Mouse (Mus musculus) myocyte (in vitro differentiated cells): ENCODE measurements at regions not wholly inside any gene's neighbourhood (a gene's known extent, or its start where the extent isn't known, plus 50 kb on each side); places are given as distances from the start of the nearest gene placed in this dataset.

ENCODE experiments used
- CEBPB ChIP-seq: IDR thresholded peaks from 2 replicates; pipeline ENCODE4 v1.6.1; 2011; ENCODE audit warnings: mild to moderate bottlenecking, moderate library complexity; ENCODE audit not compliant: poor library complexity, insufficient read depth, severe bottlenecking
- E2F4 ChIP-seq: IDR thresholded peaks from one replicate; pipeline ENCODE4 v1.6.1; 2011; ENCODE audit warnings: mild to moderate bottlenecking, control low read depth, moderate library complexity; ENCODE audit not compliant: insufficient read depth
- MAX ChIP-seq: IDR thresholded peaks from one replicate; pipeline ENCODE4 v1.6.1; 2011; ENCODE audit warnings: low read depth, mild to moderate bottlenecking, control low read depth
- MYOD1 ChIP-seq, 3 experiments: IDR thresholded peaks; one replicate each; pipeline ENCODE4 v1.6.1; 2011; ENCODE audit warnings: control low read depth in 2 of 3, low read depth in 2 of 3, mild to moderate bottlenecking in 2 of 3, moderate library complexity in 1 of 3; ENCODE audit not compliant: insufficient read length in 2 of 3, control insufficient read depth in 1 of 3
- MYOG ChIP-seq, 3 experiments: IDR thresholded peaks; one replicate each; pipeline ENCODE4 v1.6.1; 2011; ENCODE audit warnings: control low read depth in 2 of 3, low read depth in 2 of 3, mild to moderate bottlenecking in 2 of 3; ENCODE audit not compliant: insufficient read length in 2 of 3, control insufficient read depth in 1 of 3, insufficient read depth in 1 of 3
- POLR2A ChIP-seq: IDR thresholded peaks from one replicate; pipeline ENCODE4 v1.6.1; 2011; ENCODE audit warnings: low read depth, mild to moderate bottlenecking, control low read depth, moderate library complexity; ENCODE audit not compliant: insufficient read length
- POLR2AphosphoS2 ChIP-seq: IDR thresholded peaks from one replicate; pipeline ENCODE4 v1.6.1; 2011; ENCODE audit warnings: low read depth, control low read depth; ENCODE audit not compliant: insufficient read length
- REST ChIP-seq: IDR thresholded peaks from one replicate; pipeline ENCODE4 v1.6.1; 2011; ENCODE audit warnings: mild to moderate bottlenecking, control low read depth, moderate library complexity; ENCODE audit not compliant: insufficient read depth, insufficient read length
- SRF ChIP-seq: IDR thresholded peaks from one replicate; pipeline ENCODE4 v1.6.1; 2011; ENCODE audit warnings: low read depth; ENCODE audit not compliant: control insufficient read depth, insufficient read length
- TCF12 ChIP-seq: IDR thresholded peaks from one replicate; pipeline ENCODE4 v1.6.1; 2011; ENCODE audit warnings: mild to moderate bottlenecking, control low read depth; ENCODE audit not compliant: poor library complexity, insufficient read depth, severe bottlenecking
- TCF3 ChIP-seq: IDR thresholded peaks from one replicate; pipeline ENCODE4 v1.6.1; 2011; ENCODE audit warnings: low read depth, control low read depth; ENCODE audit not compliant: insufficient read length
- USF1 ChIP-seq: IDR thresholded peaks from one replicate; pipeline ENCODE4 v1.6.1; 2011; ENCODE audit warnings: low read depth, mild to moderate bottlenecking, control low read depth, moderate library complexity

DNA sequence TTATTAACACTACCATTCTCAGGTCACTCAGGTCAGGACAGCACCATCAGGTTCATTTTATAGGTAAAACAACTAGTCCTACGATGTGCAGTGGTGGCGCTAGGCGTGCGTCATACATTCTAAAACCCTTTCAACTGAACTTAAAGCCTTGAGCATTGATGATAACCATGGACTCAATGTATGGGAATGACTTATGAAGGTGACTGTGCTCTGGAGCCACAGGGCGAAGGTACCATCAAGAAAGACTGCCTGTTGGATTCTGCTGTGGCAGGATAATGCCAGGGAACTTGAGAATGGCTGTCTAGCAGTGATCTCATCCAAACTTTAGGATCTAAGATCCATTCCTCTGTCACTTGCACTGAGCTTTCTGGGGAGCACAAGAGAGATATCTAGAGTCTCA, 184.7 kb downstream of the Fam43a start:
- TF ChIP-seq POLR2A (no peak), MAX (no peak), POLR2AphosphoS2 (no peak), MYOD1 (IDR thresholded peaks at IDR 0.05; ENCODE audit: control insufficient read depth in 1 of 3, insufficient read length in 2 of 3, low read depth in 2 of 3) (no peak), CEBPB (no peak), E2F4 (no peak), TCF12 (no peak), USF1 (no peak), MYOG (IDR thresholded peaks at IDR 0.05; ENCODE audit: control insufficient read depth in 1 of 3, insufficient read depth in 1 of 3, insufficient read length in 2 of 3, low read depth in 2 of 3) (no peak), SRF (no peak), TCF3 (no peak), REST (no peak)
